Mouse (Mus musculus) layer of hippocampus, adult 2 months (tissue): Measurements from ENCODE around the gene Top1. TPM values are rescaled to one million over a fixed set of nuclear protein-coding genes. Genes with fewer than 3 reads are reported as not detected.

ENCODE experiments used
- DNase-seq, 2 experiments: peaks; one replicate each; pipeline ENCODE4 v3.0.0; 2022; ENCODE audit warnings: low spot score in 2 of 2
- H3K27ac ChIP-seq: fragments of 200-600 bp; 2 replicates; pipeline ENCODE4 v1.8.1; 2022
- H3K4me3 ChIP-seq: fragments of 200-600 bp; 2 replicates; pipeline ENCODE4 v1.8.1; 2022; ENCODE audit warnings: mild to moderate bottlenecking
- CTCF ChIP-seq: fragments of 200-600 bp; conservative IDR thresholded peaks from 2 replicates; pipeline ENCODE4 v1.8.1; 2022; ENCODE audit warnings: antibody characterized with exemption, mild to moderate bottlenecking, moderate library complexity
- total RNA-seq, 2 experiments: library from RNA; stranded (reverse); gene quantifications; 2 replicates each; pipeline ENCODE4 v1.2.3; 2021

Top1 gene
- total RNA-seq, 2 experiments from 2014 or later, result 79.4 to 83.9 TPM

DNA sequence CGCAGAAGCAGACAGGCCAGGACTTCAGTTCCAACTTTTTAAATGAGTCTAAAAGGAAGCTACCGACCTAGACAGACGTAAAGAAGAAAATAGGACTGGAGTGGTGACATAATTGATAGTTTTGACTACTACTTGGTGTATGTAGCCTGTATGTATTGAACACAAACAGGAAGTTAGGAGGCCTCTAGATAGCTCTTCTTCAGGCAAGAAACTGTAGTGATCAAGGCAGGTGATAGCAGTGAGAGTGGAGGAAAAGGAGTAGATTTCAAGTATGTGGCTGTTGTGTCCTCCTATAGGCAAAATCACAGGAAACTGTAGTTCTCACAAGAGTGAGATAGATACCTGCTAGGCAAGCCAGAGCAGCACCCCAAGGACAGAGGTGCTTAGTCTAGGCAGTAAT, 62.0 kb downstream of the Top1 start:
- no peak for TF ChIP-seq CTCF
- Histone ChIP-seq H3K27ac (no peak overlapping the region), H3K4me3 (no peak overlapping the region)
- DNase-seq, result no peak

DNA sequence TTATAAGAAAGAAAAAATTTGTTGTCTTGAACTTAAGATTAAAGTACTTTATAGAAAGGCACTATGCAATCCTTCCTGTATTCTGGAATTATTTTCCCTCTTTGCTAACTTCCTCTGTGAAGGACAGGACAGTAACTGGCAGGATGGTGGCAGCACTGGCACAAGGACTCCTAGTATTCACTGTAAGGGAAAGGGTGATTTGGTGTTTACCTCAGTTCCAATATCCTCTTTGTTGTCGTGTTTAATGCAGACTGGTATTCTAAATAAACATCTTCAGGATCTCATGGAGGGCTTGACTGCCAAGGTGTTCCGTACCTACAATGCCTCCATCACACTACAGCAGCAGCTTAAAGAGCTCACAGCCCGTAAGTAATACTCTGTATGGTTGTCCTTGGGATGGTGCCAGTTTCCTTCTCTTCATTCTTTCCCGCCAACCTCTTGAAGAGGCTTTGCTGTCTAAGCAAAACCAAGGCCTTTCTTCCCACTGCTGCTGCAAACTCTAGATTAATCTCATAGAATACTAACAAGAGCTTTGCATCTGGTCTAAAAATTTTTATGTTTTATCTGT, 69.9 kb downstream of the Top1 start:
- peak overlapping the region; percentile 50; the same call in 1 of the 2 replicates for H3K27ac ChIP-seq
- no peak for DNase-seq
- no peak overlapping the region for H3K4me3 ChIP-seq
- peak; percentile 32 for TF ChIP-seq CTCF

DNA sequence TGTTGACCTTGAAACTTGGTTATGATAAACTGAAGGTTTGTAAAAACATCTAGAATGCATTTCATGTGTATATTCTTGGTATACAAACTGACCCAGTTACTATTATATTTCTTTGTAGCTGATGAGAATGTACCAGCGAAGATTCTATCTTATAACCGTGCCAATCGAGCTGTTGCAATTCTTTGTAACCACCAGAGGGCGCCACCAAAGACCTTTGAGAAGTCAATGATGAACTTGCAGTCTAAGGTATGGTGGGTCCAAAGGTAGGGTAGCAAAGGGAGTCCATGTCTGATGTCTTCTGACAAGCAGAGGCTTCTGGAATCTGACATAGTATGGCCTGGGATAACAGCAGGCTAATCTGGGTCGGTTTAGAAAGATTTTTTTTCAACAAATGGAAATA, 71.6 kb downstream of the Top1 start:
- DNase-seq, result no peak
- peak; percentile 85 for TF ChIP-seq CTCF
- Histone ChIP-seq H3K4me3 (no peak overlapping the region), H3K27ac (no peak overlapping the region)

DNA sequence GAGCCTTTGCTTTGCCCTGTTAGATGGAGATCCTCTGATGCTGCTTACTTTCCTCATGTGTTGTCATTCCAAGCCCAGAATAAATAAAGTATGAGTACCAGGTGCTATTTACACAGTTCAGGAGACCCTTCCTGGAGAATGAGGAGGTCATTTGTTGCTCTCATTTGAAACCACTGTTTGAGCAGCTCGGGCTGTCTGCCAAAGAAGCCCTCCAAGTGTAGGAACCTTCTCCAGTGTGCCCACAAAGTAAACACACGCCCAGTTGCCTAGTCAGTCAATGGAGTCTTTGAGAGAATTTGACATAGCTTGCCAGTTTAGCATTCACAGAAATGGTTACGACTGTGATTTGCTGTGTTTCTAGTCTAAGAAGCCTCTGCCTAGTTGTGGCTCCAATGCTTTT, 73.1 kb downstream of the Top1 start:
- Histone ChIP-seq H3K27ac (peak overlapping the region; percentile 25), H3K4me3 (no peak overlapping the region)
- no peak for TF ChIP-seq CTCF
- DNase-seq, result no peak

- no peak overlapping the region for H3K27ac ChIP-seq
- no peak for DNase-seq
- TF ChIP-seq CTCF, result no peak
- H3K4me3 ChIP-seq, result no peak overlapping the region
Measured at GRCm38 (mm10) chr2:160722714-160723113, 77.0 kb downstream of the Top1 start.

DNA sequence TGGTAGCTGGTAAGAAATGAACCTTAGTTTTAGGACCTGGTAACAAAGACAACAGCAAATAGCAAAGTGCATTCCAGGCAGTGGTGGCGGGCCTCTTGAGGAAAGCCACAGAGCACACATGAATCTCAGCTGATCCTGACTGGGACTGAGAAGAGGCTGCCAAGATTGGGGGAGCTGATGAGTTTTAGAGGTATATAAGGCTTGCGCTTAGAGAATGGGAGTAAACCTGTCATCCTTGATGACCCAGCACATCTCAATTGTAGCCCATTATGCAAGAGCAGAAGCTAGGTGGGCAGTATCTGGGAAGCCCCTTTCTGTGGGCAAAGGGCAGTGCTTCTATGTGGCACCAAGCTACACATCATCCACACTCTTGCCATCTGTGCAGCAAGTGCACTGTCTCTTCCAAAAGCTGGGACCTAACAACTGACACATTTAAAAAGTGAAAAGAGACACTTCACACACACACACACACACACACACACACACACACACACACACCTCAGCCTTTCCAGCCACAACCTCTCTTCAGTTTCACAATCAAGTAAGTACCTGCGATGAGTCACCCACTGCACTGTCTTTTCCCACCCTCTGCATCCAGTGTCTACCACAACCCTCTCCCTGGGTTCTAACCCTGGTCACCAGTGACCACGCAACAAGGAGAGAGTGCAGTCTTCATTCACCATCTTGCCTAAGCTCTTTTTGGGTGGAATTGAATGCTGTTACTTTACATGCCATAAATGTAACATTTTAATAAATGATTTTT, 78.1 kb downstream of the Top1 start:
- no peak for DNase-seq
- H3K4me3 ChIP-seq, result no peak overlapping the region
- no peak overlapping the region for H3K27ac ChIP-seq
- no peak for TF ChIP-seq CTCF

GRCm38 (mm10) chr2:160724536-160724935, 78.8 kb downstream of the Top1 start:
- no peak overlapping the region for H3K4me3 ChIP-seq
- TF ChIP-seq CTCF, result no peak
- DNase-seq, result no peak
- no peak overlapping the region for H3K27ac ChIP-seq

DNA sequence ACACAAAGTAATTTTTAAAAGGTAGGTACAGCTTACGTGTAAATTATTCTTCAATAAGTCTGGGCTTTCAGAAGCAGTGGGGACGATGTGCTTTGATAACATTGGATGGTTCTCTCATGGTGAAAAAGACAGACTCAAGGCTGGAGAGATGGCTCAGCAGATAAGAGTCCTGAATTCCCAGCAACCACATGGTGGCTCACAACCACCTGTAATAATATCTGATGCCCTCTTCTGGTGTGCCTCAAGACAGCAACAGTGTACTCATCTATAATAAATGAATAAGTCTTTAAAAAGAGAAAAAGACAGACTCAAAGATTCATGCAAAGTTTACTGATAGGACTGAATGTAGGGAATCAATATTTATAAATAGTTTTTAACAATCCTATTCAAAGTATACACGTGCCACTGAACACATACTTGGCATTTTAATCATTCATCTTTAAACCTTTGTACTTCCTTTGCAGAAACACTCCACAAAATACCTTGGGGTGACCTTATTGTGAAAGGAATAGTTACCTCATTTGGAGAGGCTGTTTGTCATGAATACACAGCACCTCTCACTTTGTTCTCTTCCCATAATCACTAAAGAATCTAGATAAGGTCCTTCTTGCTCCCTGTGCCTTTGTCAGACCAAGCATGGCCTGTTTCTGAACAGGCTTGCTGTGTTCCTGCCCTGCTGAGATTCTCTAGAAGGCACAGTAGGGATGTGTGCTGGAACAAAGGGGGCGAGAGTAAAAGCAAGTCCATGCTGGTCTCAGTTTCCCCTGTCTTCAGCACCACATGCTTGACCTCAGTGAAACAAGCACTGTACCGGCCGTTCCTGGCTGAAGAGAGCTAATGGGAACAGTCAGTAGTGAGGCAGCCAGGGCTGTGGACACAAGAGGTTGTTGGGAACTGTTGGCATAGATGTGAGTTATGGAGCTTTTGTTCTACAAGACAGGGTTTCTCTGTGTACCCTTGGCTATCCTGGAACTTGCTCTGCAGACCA, 80.5 kb downstream of the Top1 start:
- Histone ChIP-seq H3K27ac (no peak overlapping the region), H3K4me3 (no peak overlapping the region)
- TF ChIP-seq CTCF, result peak; percentile 50
- DNase-seq, result no peak

- TF ChIP-seq CTCF, result no peak
- Histone ChIP-seq H3K27ac (no peak overlapping the region), H3K4me3 (no peak overlapping the region)
- no peak for DNase-seq
Measured at GRCm38 (mm10) chr2:160728972-160729371, 83.3 kb downstream of the Top1 start.

GRCm38 (mm10) chr2:160729436-160729835, 83.7 kb downstream of the Top1 start:
- DNase-seq, result no peak
- TF ChIP-seq CTCF, result no peak
- H3K27ac ChIP-seq, result no peak overlapping the region
- no peak overlapping the region for H3K4me3 ChIP-seq

GRCm38 (mm10) chr2:160729851-160730796, 84.4 kb downstream of the Top1 start:
- peak overlapping the region; percentile 99 for H3K27ac ChIP-seq
- peak overlapping the region; percentile 94 for H3K4me3 ChIP-seq
- peak; percentile 77 for TF ChIP-seq CTCF
- no peak for DNase-seq

- no peak for DNase-seq
- peak overlapping the region; percentile 99 for H3K27ac ChIP-seq
- no peak for TF ChIP-seq CTCF
- peak overlapping the region; percentile 94 for H3K4me3 ChIP-seq
Measured at GRCm38 (mm10) chr2:160730797-160731116, 85.1 kb downstream of the Top1 start.
